Mouse (Mus musculus) limb, embryonic 10.5 days (tissue): ENCODE measurements around the gene Tinf2. TPM values are rescaled to one million over a fixed set of nuclear protein-coding genes. Genes with fewer than 3 reads are reported as not detected.

Experiments
- DNase-seq: peaks from one replicate; pipeline ENCODE4 v3.0.0-alpha.2; 2017; ENCODE audit warnings: low spot score
- H3K27ac ChIP-seq: fragments of 300-500 bp; sonication (generic); 2 replicates; pipeline ENCODE4 v1.5.1; 2016; ENCODE audit warnings: mild to moderate bottlenecking
- H3K27me3 ChIP-seq: fragments of 300-500 bp; sonication (generic); 2 replicates; pipeline ENCODE4 v1.6.1; 2016; ENCODE audit warnings: low read depth, mild to moderate bottlenecking; ENCODE audit not compliant: poor library complexity, severe bottlenecking
- H3K36me3 ChIP-seq: fragments of 300-500 bp; sonication (generic); 2 replicates; pipeline ENCODE4 v1.6.1; 2016; ENCODE audit warnings: mild to moderate bottlenecking, moderate library complexity
- H3K4me1 ChIP-seq: fragments of 300-500 bp; sonication (generic); 2 replicates; pipeline ENCODE4 v1.6.1; 2016
- H3K4me3 ChIP-seq: fragments of 300-500 bp; sonication (generic); 2 replicates; pipeline ENCODE4 v1.5.1; 2016; ENCODE audit warnings: mild to moderate bottlenecking, moderate library complexity
- H3K9me3 ChIP-seq: fragments of 300-500 bp; sonication (generic); replicated peaks from 2 replicates; pipeline ENCODE4 v1.6.1; 2016; ENCODE audit warnings: mild to moderate bottlenecking
- WGBS: fragments of 180-500 bp; shearing (Covaris S2); methylation state at CpG from one replicate; pipeline ENCODE4 v1.1.7; 2016; 5-methylcytosine and 5-hydroxymethylcytosine counted together
- polyA plus RNA-seq: library from polyadenylated mRNA; unstranded; fragments of >200 nt; fragmentation: Nextera tagmentation; extraction: Ambion mirVana; gene quantifications from 2 replicates; pipeline ENCODE4 v1.2.1, GENCODE M21; 2016

Tinf2 gene
- 66.2 and 77.9 TPM in 2 replicates for polyA plus RNA-seq

- Histone ChIP-seq H3K27ac (peak within 1 kb of the TSS; percentile 90), H3K4me1 (peaks cover 14% of the 10 kb centered on the region), H3K27me3 (no peaks in the 10 kb centered on the region), H3K36me3 (peaks cover 42% of the 10 kb centered on the region), H3K4me3 (peak within 1 kb of the TSS; percentile 90), H3K9me3 (no peaks in the 10 kb centered on the region)
- under 1% methylated on average over 66 of the region's 66 CpGs for WGBS
- peak; percentile 98 for DNase-seq
Observed at GRCm38 (mm10) chr14:55681160-55682117, at the start of gene Tinf2. Gene Tinf2 (minus strand): TSS chr14:55681820.

GRCm38 (mm10) chr14:55730531-55731032 lies 49.0 kb upstream of the Tinf2 start:
- peaks cover 10% of the 10 kb centered on the region for H3K27me3 ChIP-seq
- H3K27ac ChIP-seq: no peak overlapping the region
- DNase-seq: no peak
- H3K9me3 ChIP-seq: no peaks in the 10 kb centered on the region
- no peaks in the 10 kb centered on the region for H3K4me1 ChIP-seq
- 78% methylated on average over 7 of the region's 7 CpGs for WGBS
- no peak overlapping the region for H3K4me3 ChIP-seq
- H3K36me3 ChIP-seq: no peaks in the 10 kb centered on the region

- no peaks in the 10 kb centered on the region for H3K4me1 ChIP-seq
- no peaks in the 10 kb centered on the region for H3K36me3 ChIP-seq
- peaks cover 10% of the 10 kb centered on the region for H3K27me3 ChIP-seq
- no peak for DNase-seq
- H3K27ac ChIP-seq: no peak overlapping the region
- H3K9me3 ChIP-seq: no peaks in the 10 kb centered on the region
- no peak overlapping the region for H3K4me3 ChIP-seq
- 83% methylated on average over 7 of the region's 7 CpGs for WGBS
Observed at GRCm38 (mm10) chr14:55730116-55730515, 48.5 kb upstream of the Tinf2 start.

GRCm38 (mm10) chr14:55727889-55728685 lies 46.5 kb upstream of the Tinf2 start:
- H3K4me1 ChIP-seq: no peaks in the 10 kb centered on the region
- no peak overlapping the region for H3K27ac ChIP-seq
- no peaks in the 10 kb centered on the region for H3K36me3 ChIP-seq
- peaks cover 10% of the 10 kb centered on the region for H3K27me3 ChIP-seq
- whole genome bisulfite sequencing: 78% methylated on average over 8 of the region's 8 CpGs
- no peak overlapping the region for H3K4me3 ChIP-seq
- no peak for DNase-seq
- no peaks in the 10 kb centered on the region for H3K9me3 ChIP-seq

- H3K4me1 ChIP-seq: peaks cover 9% of the 10 kb centered on the region
- H3K9me3 ChIP-seq: no peaks in the 10 kb centered on the region
- no peak for DNase-seq
- H3K27ac ChIP-seq: no peak overlapping the region
- no peaks in the 10 kb centered on the region for H3K36me3 ChIP-seq
- peaks cover 9% of the 10 kb centered on the region for H3K27me3 ChIP-seq
- no peak overlapping the region for H3K4me3 ChIP-seq
Observed at GRCm38 (mm10) chr14:55726261-55726660, 44.6 kb upstream of the Tinf2 start.

GRCm38 (mm10) chr14:55724411-55724871 lies 42.8 kb upstream of the Tinf2 start:
- H3K9me3 ChIP-seq: no peaks in the 10 kb centered on the region
- DNase-seq: no peak
- no peak overlapping the region for H3K27ac ChIP-seq
- H3K36me3 ChIP-seq: 0 out of 2 replicates have a peak, but pooled peaks cover 6% of the 10 kb centered on the region
- 70% methylated on average over 8 of the region's 8 CpGs for WGBS
- H3K4me3 ChIP-seq: no peak overlapping the region
- peaks cover 13% of the 10 kb centered on the region for H3K4me1 ChIP-seq
- no peaks in the 10 kb centered on the region; the same call in 1 of the 2 replicates for H3K27me3 ChIP-seq

GRCm38 (mm10) chr14:55723433-55723832 lies 41.8 kb upstream of the Tinf2 start:
- Histone ChIP-seq H3K27ac (no peak overlapping the region), H3K9me3 (no peaks in the 10 kb centered on the region), H3K4me1 (peaks cover 13% of the 10 kb centered on the region), H3K36me3 (peaks cover 15% of the 10 kb centered on the region), H3K4me3 (no peak overlapping the region), H3K27me3 (no peaks in the 10 kb centered on the region; the same call in 1 of the 2 replicates)
- WGBS: 94% methylated on average over 7 of the region's 7 CpGs
- no peak for DNase-seq

GRCm38 (mm10) chr14:55722438-55722945 lies 40.9 kb upstream of the Tinf2 start:
- 54% methylated on average over 8 of the region's 8 CpGs for WGBS
- H3K27ac ChIP-seq: peak overlapping the region; percentile 89

GRCm38 (mm10) chr14:55721700-55722437 lies 40.2 kb upstream of the Tinf2 start, which contains the start of gene Rabggta:
Gene Rabggta (minus strand): TSS chr14:55722263.
- peak within 1 kb of the TSS; percentile 89 for H3K27ac ChIP-seq
- WGBS: under 1% methylated on average over 50 of the region's 50 CpGs
- peak within 1 kb of the TSS; percentile 78 for H3K4me3 ChIP-seq
- DNase-seq: peak; percentile 98
- peaks cover 29% of the 10 kb centered on the region for H3K36me3 ChIP-seq
- peaks cover 16% of the 10 kb centered on the region for H3K4me1 ChIP-seq
- H3K9me3 ChIP-seq: no peaks in the 10 kb centered on the region
- H3K27me3 ChIP-seq: no peaks in the 10 kb centered on the region

More at GRCm38 (mm10) chr14:55722438-55722945, 40.9 kb upstream of the Tinf2 start:
- Histone ChIP-seq H3K27me3 (no peaks in the 10 kb centered on the region; the same call in 1 of the 2 replicates), H3K9me3 (no peaks in the 10 kb centered on the region), H3K4me1 (peaks cover 13% of the 10 kb centered on the region), H3K36me3 (peaks cover 23% of the 10 kb centered on the region), H3K4me3 (peak overlapping the region; percentile 78)
- DNase-seq: no peak

GRCm38 (mm10) chr14:55721076-55721475 lies 39.5 kb upstream of the Tinf2 start:
- no peak overlapping the region for H3K27ac ChIP-seq
- 81% methylated on average over 6 of the region's 6 CpGs for WGBS

GRCm38 (mm10) chr14:55720666-55721065 lies 39.0 kb upstream of the Tinf2 start:
- Histone ChIP-seq H3K4me3 (no peak overlapping the region), H3K27ac (no peak overlapping the region), H3K4me1 (peaks cover 18% of the 10 kb centered on the region), H3K36me3 (peaks cover 37% of the 10 kb centered on the region), H3K27me3 (no peaks in the 10 kb centered on the region), H3K9me3 (no peaks in the 10 kb centered on the region)
- DNase-seq: no peak
- WGBS: 95% methylated on average over 12 of the region's 12 CpGs

More at GRCm38 (mm10) chr14:55721076-55721475, 39.5 kb upstream of the Tinf2 start:
- Histone ChIP-seq H3K4me3 (peak overlapping the region; percentile 78), H3K4me1 (peaks cover 18% of the 10 kb centered on the region), H3K9me3 (no peaks in the 10 kb centered on the region), H3K27me3 (no peaks in the 10 kb centered on the region), H3K36me3 (peaks cover 35% of the 10 kb centered on the region)
- DNase-seq: no peak

GRCm38 (mm10) chr14:55719737-55720136 lies 38.1 kb upstream of the Tinf2 start:
- Histone ChIP-seq H3K36me3 (peaks cover 37% of the 10 kb centered on the region), H3K4me3 (no peak overlapping the region), H3K27me3 (no peaks in the 10 kb centered on the region), H3K27ac (no peak overlapping the region), H3K4me1 (peaks cover 18% of the 10 kb centered on the region), H3K9me3 (no peaks in the 10 kb centered on the region)
- DNase-seq: no peak
- WGBS: 91% methylated on average over 6 of the region's 6 CpGs
